Mouse (Mus musculus) gastrocnemius, postnatal 14 days (tissue): ENCODE results near the gene H2-DMa. TPM values are rescaled to one million over a fixed set of nuclear protein-coding genes. Genes with fewer than 3 reads are reported as not detected.

Experiments
- DNase-seq: peaks from one replicate; pipeline ENCODE4 v3.0.0; 2021; ENCODE audit warnings: mixed read lengths
- intact Hi-C: fragments of 180-260 bp; cut with DNase I; formaldehyde crosslinking; loops from one replicate; pipeline ENCODE4 v1.15.1; 2025; ENCODE audit warnings: low total_unique reads
- total RNA-seq, 2 experiments: library from RNA; stranded (reverse); gene quantifications; 2 replicates each; pipeline ENCODE4 v1.2.3; 2021

H2-DMa gene
- total RNA-seq, 2 experiments from 2014 or later: 2.3 to 3.6 TPM

- DNase-seq: peak; percentile 68
- intact Hi-C loops: no loop called here
Observed at GRCm38 (mm10) chr17:34121879-34122187, 2.5 kb downstream of the H2-DMa start.

- intact Hi-C loops: no loop called here
- DNase-seq: peak; percentile 98
Observed at GRCm38 (mm10) chr17:34122188-34122984, 3.0 kb downstream of the H2-DMa start, which contains the start of gene Brd2. Brd2 (minus strand) TSS chr17:34122634.

GRCm38 (mm10) chr17:34123111-34123510 is 3.8 kb downstream of the H2-DMa start:
- DNase-seq: no peak
- intact Hi-C loops: no loop called here

DNA sequence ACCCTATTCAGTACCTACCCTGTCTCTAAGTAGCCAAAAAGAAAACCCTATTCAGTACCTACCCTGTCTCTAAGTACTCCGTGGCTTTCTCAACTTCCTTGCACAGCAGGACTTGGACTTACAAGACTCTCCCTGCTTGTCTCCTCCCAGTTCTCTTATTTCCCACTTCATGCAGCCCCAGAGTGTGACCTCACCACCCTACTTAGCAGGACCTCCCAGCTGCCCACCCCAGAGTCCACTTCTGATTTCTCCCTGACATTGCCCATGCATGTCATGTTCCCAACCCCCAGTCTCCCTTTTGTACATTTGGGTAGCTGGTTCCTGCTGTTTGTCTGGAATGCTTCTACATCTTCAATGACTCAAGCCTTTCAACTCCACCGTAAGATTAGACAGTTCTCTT is 4.2 kb downstream of the H2-DMa start:
- intact Hi-C loops: no loop called here
- DNase-seq: no peak

- DNase-seq: no peak
- intact Hi-C loops: no loop called here
Observed at GRCm38 (mm10) chr17:34124649-34125048, 5.3 kb downstream of the H2-DMa start.

GRCm38 (mm10) chr17:34126826-34127420 is 7.6 kb downstream of the H2-DMa start:
- intact Hi-C loops: no loop called here

GRCm38 (mm10) chr17:34127475-34127874 is 8.1 kb downstream of the H2-DMa start:
- peak; percentile 40 for DNase-seq
- intact Hi-C loops: no loop called here

More at GRCm38 (mm10) chr17:34126826-34127420, 7.6 kb downstream of the H2-DMa start:
- no peak for DNase-seq

DNA sequence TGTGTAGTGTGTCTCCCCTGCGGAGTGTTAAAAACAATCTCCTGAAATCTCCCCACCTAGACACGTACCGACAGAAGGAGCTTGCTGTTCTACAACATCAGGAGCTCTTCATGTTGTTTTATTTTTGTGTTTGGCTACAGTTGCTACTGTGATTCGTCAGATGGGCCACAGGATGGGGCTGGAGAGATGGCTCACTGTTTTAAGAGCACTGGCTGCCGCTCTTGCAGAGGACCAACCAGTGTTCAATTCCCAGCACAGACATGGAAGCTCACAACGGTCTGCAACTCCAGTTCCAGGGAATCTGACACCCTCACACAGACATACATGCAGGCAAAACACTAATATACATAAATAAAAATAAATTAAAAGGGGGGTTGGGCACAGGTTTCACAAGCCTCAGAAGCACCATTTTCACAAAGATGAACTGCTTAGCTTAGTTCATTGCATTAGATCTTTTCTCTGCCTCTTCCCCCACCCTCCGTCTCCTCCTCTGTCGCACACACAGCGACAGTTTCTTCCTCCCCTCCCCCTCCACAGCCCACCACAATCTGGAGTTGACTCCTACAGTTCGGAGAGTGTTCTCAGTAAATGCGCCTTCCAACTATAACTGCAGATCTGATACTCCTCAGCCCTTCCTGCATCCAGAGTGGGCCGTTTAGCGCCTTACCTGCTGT is 9.1 kb downstream of the H2-DMa start:
- intact Hi-C loops: no loop called here
- no peak for DNase-seq

DNA sequence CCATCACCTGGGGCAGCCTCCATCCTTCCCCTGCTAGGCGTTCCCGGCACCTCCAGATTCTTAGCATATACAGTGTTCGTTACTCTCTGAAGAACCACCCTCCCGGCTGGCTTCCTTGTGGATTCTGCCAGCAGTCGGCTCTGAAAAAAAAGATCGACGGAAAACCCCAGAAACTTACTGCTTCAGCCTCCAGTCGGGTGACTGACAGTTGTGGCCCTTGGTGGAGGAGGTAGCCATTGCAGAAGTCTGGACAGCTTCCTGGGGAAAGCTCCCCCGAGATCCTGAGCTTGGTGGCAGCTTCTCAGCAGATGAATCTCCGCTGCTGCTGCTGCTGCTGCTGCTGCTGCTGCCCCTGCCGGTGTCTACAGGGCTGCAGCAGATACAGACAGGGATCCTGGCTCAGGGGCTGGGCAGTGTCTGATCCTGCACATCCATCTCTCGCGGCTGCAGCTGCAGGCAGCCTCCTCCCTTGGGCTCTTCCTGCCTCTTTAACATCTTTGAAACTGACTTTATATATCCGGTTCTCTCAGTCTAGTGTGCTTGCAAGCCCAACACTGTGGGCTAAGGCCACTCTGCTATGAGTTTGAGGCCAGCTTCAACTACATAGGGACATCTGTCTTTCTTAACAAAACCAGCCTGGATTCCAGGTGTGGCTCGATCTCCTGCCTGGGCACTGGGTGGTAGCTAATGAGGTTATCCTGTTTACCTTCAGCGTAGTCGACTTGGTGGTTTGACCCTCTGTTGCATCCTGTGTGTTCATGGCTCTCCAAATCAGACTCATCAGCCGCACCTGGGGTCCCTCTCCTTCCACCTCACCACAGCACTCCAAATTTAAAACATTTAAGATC is 9.8 kb downstream of the H2-DMa start:
- intact Hi-C loops: no loop called here
- no peak for DNase-seq

GRCm38 (mm10) chr17:34130073-34130947 is 11.0 kb downstream of the H2-DMa start:
- intact Hi-C loops: loop anchor here (5.0 kb wide), 1 partner anchor 37 kb away; no protein-coding TSS in a partner anchor
- no peak for DNase-seq

- intact Hi-C loops: loop anchor here (5.0 kb wide), 1 partner anchor 35 kb away; no protein-coding TSS in a partner anchor
- DNase-seq: no peak
Observed at GRCm38 (mm10) chr17:34131911-34132310, 12.6 kb downstream of the H2-DMa start.

DNA sequence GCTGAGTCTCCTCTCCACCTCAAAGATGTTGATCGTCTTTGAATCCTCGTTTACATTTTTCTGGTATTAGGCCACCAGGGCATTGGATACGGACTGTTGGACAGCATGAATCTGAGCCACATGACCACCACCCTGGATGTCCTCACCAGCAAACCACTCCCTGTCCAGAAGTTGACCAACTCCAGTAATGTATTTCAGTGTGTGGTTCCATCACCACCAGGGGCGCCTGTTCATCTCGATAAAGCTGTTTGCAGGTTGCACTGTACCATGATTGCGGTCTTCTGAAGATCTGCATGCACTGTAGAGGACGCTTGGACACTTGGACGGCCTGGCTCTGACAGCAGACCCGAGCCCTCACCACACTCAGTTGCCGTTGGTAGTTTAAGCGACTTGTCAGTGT is 13.9 kb downstream of the H2-DMa start:
- intact Hi-C loops: loop anchor here (5.0 kb wide), 1 partner anchor 34 kb away; no protein-coding TSS in a partner anchor
- no peak for DNase-seq

- intact Hi-C loops: loop anchor here (5.0 kb wide), 1 partner anchor 33 kb away; no protein-coding TSS in a partner anchor
- no peak for DNase-seq
Observed at GRCm38 (mm10) chr17:34134451-34134850, 15.1 kb downstream of the H2-DMa start.

DNA sequence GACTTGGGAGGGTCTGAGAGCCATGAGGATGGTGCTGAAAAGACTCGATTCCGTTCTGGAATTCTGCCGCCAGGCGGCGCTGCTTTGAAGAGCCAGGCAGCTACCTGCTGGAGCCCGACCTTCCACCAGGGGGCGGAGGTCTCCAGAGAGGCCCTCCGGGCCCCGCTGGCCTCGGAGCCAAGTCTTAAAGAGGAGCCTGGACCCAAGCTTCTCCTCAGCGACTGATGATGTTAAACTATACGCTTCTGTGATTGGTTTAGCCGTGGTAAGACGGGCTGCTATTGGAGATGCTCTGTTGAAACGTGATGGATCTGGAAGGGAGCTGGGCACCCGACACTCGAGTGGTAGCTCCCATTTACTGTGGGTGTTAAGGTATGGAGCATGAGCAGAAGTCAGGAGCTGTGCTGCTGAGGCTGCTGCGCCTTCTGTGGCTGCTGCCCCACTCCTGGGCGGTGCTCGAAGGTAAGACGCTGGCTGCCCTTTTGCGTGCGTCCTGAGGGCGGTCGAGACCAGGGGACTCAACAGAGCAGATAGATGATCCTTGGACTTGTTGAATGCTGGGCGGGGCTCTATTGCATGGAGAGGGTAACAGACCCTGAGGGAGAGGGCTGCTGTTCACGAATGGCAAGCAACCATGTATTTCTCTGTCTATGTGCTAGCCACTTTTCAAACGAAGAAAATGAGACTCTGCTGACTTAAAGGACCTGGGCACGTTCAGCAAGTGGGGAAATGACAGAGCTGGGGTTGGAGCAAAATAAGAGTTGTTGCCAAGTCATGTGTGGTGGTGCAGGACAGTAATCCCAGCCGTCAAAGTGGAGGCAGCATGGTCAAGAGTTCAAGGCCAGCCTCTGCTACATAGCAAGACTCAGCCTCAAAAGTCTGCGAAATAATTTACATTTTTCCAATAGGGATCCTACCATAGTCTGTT is 16.2 kb downstream of the H2-DMa start:
- intact Hi-C loops: no loop called here
- peak; percentile 98 for DNase-seq

DNA sequence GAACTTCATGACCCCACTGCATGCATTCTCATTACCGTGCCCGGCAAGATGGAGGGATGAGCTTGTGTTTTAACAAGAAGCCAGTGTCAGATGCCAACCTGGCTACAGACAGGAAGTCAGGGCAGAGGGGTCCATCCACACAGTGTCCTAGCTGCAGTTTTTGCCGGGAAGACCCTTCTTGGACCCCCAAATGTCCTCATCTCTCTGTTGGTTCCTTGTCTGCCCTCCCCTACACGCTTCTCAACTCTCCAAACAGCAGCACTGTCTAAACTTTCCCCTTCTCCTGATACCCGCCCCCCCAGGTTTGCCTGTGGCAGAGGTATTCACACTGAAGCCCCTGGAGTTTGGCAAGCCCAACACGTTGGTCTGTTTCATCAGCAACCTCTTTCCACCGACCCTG is 18.3 kb downstream of the H2-DMa start:
- DNase-seq: no peak
- intact Hi-C loops: no loop called here

DNA sequence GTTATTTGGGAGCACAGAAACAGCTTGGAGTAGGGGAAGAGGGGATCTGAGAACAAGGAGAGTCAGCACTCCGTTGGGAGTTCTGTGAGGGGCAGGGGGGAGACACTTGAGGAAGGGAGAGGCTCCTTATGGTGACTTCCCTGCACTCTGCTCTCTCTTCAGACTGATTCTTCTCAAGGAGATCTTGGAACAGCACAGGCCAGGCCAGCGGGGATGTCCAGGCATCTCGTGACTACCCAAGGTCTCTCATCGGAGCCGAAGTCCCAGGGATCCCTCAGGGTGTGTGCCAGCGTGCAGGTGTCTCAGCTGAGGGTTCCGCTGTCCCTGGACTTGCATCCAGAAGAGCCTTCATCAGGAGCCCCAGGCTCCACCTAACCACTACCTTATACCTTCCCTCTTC is 19.3 kb downstream of the H2-DMa start:
- intact Hi-C loops: no loop called here
- DNase-seq: no peak

DNA sequence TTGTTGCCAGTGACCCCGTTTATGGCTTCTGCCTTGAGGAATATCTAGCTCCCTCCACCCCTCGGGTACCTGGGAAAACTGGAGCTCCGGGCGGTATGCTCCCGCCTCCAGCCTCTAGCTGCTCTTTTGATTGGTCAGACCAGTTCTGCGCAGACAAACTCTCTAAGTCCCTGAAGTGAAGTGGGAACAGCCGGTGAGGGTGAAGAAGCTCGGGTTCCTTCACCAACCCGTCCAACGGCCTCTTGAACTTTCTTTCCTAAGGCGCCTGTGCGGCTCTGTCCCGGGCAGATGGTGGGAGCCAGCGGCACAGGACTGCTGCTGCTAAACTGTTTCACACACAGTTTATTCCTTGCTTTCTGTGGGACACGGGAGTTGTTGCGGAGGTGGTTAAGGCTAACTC is 20.1 kb downstream of the H2-DMa start:
- no peak for DNase-seq
- intact Hi-C loops: no loop called here

DNA sequence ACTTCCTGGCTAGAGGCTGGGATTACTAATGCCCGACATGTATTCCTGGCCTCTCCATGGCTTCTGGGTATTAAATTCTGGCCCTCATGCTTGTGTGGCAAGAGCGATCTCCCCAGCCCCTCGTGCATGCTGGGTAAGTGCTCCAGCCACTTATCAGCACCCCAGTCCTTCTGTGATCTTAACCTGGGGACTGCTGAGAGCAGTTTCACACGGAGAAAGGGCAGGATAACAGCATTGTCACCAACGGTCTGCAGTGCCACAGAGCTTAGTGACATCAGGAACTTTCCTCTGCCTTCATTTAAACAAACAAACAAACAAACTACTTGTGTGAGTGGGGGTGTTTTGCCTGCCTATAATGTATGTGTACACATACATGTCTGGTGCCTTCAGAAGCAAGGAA is 20.9 kb downstream of the H2-DMa start:
- no peak for DNase-seq
- intact Hi-C loops: no loop called here
